Mouse (Mus musculus): Measurements from ENCODE around the gene Glb1l2.

- TF ChIP-seq POLR2A (IDR thresholded peaks at IDR 0.05; ENCODE audit: borderline replicate concordance, low read depth, low read length): no peak
- TF ChIP-seq CTCF (IDR thresholded peaks at IDR 0.05; ENCODE audit: low read depth, low read length): no peak
These were observed 57.4 kb downstream of the Glb1l2 start for GRCm38 (mm10) chr9:26748893-26749292.

Data from bone marrow macrophage, adult 2 months (primary cell).